Mouse (Mus musculus) gastrocnemius, adult 8-10 months (tissue): ENCODE data around the gene Slc26a1. TPM values are rescaled to one million over a fixed set of nuclear protein-coding genes. Genes with fewer than 3 reads are reported as not detected.
"Not testable (repeated sequence)": the region's sequence is repeated elsewhere in the genome, so short reads cannot be mapped to it uniquely, and the experiment has no call there.

Experiments
- DNase-seq, 2 experiments: peaks; one replicate each; pipeline ENCODE4 v3.0.0; 2022; ENCODE audit warnings: low spot score in 2 of 2
- total RNA-seq, 4 experiments: library from RNA; stranded (reverse); gene quantifications; 2 replicates each; pipeline ENCODE4 v1.2.4; 2022

Gene Slc26a1
- total RNA-seq, 4 experiments from 2014 or later, result not detected

DNA sequence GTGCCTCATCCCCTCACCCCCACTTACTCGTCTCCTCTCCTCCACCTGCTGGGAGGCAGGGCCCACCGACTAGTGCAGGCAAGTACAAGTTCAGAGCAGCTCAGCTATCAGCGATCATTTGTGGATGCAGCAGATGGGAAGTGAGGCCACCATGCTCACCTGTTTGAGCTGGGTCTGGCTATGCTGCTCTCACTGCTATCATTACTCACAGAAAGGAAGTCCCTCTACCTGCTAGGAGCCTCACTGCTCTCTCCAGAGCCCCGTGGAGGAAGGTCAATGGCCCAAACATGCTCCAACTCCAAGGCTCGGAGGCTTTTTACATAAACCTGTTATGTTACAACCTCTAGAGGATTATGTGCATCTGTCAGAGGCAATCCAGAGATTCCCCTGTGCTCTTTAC lies 18.0 kb downstream of the Slc26a1 start:
- DNase-seq, result no peak

- no peak for DNase-seq
These were observed 19.3 kb downstream of the Slc26a1 start for GRCm38 (mm10) chr5:108655891-108656650.

- DNase-seq, result no peak
These were observed 20.0 kb downstream of the Slc26a1 start for GRCm38 (mm10) chr5:108655381-108655780.

- no peak for DNase-seq
These were observed 20.9 kb downstream of the Slc26a1 start for GRCm38 (mm10) chr5:108654444-108654990.

DNA sequence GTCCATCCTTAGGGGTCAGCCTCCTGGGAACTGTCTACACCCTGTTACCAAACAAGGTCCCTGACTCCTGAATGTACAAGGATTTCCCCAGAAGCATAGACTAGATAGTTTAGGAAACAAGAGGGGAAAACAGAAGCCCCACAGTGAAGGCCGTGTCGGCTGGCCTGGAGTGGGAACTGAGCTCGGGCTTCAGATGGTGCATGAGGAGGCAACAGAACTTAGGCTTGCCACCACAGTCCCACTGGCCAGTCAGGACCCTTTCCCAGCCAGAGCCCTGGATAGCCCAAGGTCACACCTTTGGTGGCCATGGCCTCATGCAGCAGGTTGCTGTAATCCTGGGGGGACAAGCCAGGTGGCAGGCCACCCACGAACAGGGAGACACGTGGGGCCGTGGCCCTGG lies 22.0 kb downstream of the Slc26a1 start:
- DNase-seq, result no peak

- DNase-seq, result peak; percentile 27 to 31
These were observed 23.5 kb downstream of the Slc26a1 start for GRCm38 (mm10) chr5:108651823-108652222.

GRCm38 (mm10) chr5:108651136-108651720 lies 24.1 kb downstream of the Slc26a1 start:
- no peak for DNase-seq

GRCm38 (mm10) chr5:108650341-108650740 lies 25.0 kb downstream of the Slc26a1 start:
- DNase-seq, result no peak

DNA sequence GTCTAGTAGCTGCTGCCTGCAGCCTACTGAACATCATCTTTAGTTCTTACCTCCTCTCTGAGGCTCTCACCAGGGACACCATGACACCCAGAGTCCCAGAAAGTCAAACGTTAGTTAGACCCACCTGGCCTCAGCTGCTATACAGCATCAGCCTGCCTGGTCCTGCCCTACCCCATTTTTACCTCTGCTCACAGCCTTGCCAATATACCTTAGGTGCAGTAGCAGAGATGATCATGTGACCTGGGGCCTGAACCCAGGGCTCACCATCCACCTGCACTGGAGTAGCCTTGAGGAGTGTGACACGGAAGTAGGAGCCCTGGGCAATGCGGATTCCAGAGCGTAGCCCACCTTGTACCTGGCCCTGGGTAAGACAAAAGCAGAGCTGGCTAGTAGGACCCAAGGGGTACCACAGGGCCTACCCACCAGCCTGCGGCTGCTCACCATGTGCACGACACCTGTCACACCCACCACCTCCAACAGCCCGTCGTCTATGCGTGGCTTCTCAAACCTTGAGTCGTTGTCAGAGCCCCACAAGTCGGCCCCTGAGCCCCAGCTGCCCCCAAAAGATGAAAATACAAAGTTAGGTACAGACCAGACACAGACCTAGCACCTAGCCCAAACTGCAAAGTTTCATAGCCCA lies 26.3 kb downstream of the Slc26a1 start:
- DNase-seq, result no peak

GRCm38 (mm10) chr5:108647820-108648465 lies 27.4 kb downstream of the Slc26a1 start:
- no peak for DNase-seq

DNA sequence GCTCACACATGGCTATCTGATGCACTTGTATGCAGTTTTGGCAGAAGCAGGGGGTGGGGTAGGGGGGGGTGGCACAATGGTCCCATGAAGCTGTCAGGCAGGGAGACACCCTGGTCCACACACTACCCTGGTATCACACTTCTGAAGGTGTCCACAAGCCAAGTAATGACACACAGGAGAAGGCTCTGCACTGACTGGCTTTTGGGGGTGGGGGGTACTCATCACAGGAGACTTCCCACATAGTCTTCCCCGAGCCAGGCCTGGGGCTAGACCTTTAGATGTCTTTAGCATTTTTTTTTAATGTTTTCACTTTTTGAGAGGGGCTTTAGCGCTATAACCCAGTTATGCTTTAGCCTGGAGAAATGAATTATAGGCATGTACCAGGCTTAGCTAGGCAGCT lies 28.1 kb downstream of the Slc26a1 start:
- no peak for DNase-seq

DNA sequence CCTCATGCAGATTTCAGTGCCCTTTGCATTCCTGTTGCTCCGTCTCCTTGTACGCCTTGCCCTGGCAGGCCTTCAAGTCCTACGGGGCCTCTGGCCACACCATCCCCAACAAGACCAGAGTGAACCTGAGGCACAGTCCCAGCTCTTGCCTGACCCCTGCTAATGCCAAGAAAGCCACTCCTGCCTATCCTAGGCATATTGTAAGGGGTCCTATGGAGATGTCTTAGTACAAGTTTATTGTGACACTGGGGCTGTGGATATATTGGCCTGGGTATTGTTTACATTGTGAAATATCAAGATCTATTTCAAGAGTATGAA lies 29.1 kb downstream of the Slc26a1 start:
- DNase-seq, result no peak

DNA sequence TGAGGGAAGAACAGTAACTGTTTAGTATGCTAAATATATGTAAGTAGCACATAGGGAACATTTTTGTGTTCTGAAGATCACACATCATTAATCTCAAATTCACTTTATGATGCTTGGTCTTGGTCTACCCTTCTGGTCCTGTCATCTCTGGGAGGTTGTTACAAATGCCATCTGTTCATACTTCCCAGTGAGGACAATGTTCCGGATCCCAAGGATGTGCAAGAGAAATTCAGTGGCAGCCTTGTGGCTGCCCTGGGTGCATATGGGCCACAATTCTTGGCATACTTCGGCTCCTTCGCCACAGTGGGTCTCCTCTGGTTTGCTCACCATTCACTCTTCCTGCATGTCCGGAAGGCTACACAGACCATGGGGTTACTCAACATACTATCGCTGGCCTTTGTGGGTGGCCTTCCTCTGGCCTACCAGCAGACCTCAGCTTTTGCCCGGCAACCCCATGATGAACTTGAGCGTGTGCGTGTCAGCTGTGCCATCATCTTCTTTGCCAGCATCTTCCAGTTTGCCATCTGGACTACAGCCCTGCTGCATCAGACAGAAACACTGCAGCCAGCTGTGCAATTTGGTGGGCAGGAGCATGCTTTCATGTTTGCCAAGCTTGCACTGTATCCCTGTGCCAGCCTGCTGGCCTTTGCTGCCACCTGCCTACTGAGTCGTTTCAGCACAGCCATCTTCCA lies 29.6 kb downstream of the Slc26a1 start:
- DNase-seq, result no peak

DNA sequence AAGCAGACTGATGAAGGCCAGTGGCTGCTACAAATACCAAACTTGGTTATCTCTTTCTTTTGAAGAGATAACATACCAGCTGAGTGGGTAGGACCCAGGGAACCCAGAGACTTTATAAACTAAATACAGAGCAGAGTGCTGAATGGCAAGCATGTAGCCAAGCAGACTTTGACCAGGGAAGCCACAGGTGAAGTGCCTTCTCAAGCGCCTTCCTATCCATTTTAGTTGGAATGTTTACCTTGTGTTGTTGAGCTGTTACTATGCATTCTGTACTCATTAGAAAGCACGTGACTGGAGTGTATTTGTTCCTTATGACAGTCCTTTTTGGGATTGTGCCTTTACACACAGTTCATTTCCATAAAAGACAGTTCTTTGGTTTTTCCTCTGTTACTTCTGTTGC lies 31.7 kb downstream of the Slc26a1 start:
- no peak for DNase-seq

DNA sequence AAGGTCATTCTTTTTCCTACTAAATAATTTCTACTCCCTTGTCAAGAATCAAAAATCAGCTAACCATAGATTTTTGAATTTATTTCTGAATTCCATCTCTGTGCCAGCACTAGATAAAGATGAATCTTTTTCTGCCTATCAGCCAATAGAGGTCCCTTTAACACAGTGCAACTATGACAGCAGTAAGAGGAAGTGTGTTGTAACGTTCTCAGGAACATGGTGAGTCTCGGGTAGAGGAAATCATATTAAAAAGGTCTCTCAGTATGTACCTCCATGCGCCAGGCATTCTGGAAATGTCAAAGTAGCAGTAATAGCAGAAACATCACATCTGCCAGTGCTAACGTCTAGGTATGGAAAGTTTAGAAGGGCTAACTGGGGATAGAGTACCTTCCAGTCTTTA lies 39.2 kb downstream of the Slc26a1 start:
- DNase-seq, result no peak

GRCm38 (mm10) chr5:108634088-108634487 lies 41.3 kb downstream of the Slc26a1 start:
- DNase-seq, result not testable (repeated sequence)

DNA sequence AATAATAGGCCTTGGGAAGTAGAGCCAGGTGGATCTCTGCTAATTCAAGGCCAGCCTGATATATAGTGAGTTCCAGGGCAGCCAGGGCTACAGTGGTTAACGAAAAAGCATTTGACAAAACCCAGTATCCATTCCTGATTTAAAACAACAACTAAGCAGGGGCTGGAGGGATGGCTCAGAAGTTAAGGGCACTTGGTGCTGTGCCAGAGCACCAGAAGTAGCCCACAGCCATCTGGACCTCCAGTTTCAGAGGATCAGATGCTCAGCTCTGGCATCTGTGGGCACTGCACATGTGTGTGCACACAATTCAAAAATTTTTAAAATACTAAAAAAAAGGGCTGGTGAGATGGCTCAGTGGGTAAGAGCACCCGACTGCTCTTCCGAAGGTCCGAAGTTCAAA lies 41.7 kb downstream of the Slc26a1 start:
- DNase-seq, result no peak

GRCm38 (mm10) chr5:108629634-108630483 lies 45.5 kb downstream of the Slc26a1 start, which contains the start of the genes Gak and Tmem175:
Gene Gak, minus strand, starts transcription at chr5:108629755.
Gene Tmem175, plus strand, starts transcription at chr5:108629770.
- peak; percentile 82 to 84 for DNase-seq

GRCm38 (mm10) chr5:108628891-108629633 lies 46.3 kb downstream of the Slc26a1 start:
- DNase-seq, result no peak
